Mouse (Mus musculus) kidney, adult 2 months (tissue): ENCODE data around the gene Ppfibp1.

ENCODE experiments used
- CTCF ChIP-seq: fragments of 200-500 bp; conservative IDR thresholded peaks from 2 replicates; pipeline ENCODE4 v1.5.1; 2011; ENCODE audit warnings: low read depth, mild to moderate bottlenecking, control low read depth, low read length, moderate library complexity, mixed read lengths; ENCODE audit not compliant: insufficient read depth, insufficient read length
- POLR2A ChIP-seq: fragments of 200-500 bp; IDR thresholded peaks from one replicate; pipeline ENCODE4 v1.6.1; 2011; ENCODE audit warnings: low read depth, low read length, control low read depth

- no peak for TF ChIP-seq POLR2A
- no peak for TF ChIP-seq CTCF
These were observed 10.8 kb upstream of the Ppfibp1 start for GRCm38 (mm10) chr6:146877425-146878045.
